Mouse (Mus musculus) urinary bladder, postnatal 14 days (tissue): ENCODE results near the gene Eddm3b.
"Not testable (repeated sequence)": the region's sequence is repeated elsewhere in the genome, so short reads cannot be mapped to it uniquely, and the experiment has no call there.

Source experiments
- DNase-seq: peaks from one replicate; pipeline ENCODE4 v3.0.0; 2021; ENCODE audit warnings: low spot score

Eddm3b gene

GRCm38 (mm10) chr14:51143287-51143686, 29.1 kb downstream of the Eddm3b start:
- DNase-seq: no peak

DNA sequence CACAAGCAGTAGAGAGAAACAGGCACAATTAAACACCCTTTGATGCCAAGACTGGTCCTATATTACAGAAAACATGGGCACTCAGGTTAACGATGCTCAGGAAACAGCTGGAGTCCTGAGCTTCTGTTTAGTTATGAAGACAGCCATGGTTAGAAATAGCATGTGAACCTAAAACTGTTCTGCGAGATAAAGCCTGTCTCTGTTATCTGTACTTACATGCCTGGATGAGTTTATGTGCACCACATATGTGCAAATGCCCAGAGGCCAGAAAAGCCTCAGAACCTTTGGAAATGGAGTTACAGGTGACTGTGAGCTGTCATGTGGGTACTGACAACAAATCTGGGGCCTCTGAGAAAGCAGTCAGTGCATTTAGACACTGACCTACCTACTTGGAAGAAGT, 29.7 kb downstream of the Eddm3b start:
- DNase-seq: no peak

- no peak for DNase-seq
Observed at GRCm38 (mm10) chr14:51144451-51144850, 30.2 kb downstream of the Eddm3b start.

DNA sequence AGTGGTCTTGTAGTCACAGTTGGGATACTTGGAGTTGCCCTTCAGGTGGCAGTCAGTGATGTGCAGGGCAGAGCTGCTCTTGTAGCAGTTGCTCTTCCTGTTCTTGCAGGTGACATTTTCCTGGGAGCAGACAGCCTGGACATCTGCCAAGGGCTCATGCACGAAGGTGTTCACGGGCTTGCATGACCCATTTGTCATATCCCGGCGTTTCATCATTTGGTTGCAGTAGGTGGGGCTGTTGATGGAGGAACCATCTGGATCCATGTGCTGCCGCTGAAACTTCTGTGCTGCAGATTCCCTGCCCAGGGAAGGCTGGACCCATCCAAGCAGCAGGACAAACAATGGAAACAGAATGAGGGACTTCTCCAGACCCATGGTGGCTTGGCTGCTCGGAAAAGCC, 31.3 kb downstream of the Eddm3b start:
- DNase-seq: peak; percentile 54

DNA sequence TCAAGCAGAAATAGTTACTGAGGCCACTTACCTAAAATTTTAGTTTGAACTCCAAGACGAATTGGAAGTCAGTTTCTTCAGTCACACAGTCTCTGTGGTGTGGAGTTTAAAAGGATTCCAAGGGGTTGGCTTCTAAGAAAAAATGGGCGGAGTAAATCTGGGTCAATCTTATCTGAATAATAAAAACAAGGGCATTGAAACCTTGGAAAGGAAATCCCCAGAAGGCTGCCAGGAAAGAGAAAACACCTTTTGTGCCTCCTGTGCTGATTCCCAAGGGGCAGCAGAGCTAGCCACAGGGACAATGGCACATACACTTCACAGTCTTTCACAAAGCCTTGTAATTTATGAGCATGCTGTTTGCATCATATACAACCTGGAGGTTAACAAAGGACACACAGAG, 32.5 kb downstream of the Eddm3b start, which contains the start of gene Rnase1:
TSS of gene Rnase1 (minus strand) at position 101 of the 400 bp plus-strand sequence.
- no peak for DNase-seq

GRCm38 (mm10) chr14:51148006-51148405, 33.8 kb downstream of the Eddm3b start:
- no peak for DNase-seq

DNA sequence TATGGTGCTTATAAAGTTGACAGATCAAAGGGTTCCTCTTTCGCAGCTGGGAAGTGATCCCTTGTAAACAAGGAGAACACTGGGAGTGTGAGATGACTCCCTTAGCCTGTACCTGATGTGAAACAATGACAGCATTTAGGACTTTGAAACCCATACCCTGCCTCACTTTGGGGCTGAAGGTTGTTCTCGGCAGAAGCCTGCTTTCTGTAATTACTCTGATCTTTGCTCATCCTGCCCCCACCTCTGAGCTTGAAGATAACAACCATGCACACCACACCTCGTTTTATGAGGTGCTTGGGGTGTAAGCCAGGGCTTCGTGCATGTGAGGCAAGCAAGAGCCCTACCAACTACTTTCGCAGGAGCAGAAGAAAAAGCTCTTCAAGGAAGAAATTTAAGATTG, 34.9 kb downstream of the Eddm3b start:
- no peak for DNase-seq

DNA sequence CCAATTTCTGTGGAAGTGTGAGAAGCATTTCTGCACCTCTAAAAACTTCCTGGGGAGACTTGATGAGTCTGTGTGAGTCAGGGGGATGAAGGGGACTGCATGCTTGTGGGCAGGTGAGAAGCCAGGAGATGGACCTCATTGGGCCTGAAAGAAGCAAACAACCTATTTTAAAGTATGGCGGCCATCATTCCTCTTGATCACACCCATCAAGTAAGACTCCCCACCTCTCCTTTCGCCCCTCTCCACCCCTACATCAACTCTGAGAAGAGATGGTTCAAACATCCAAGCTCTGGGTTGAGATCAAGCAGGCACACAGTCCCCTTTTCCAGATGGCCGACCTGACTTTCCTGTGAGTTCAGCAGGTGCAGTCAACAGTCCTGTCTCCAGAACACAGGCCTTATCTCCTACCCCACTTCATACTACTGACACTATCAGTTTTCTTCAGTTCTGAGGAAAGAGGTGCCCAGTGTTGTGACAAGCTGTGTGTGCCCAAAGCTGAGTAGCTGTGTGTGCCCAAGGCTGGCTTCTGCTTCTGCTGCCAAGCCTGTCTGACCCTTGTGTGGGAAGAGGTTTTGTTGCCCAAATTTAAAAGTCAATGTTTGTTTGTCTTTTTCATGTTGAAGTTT, 36.1 kb downstream of the Eddm3b start:
- no peak for DNase-seq

GRCm38 (mm10) chr14:51152249-51152870, 38.1 kb downstream of the Eddm3b start:
- no peak for DNase-seq

DNA sequence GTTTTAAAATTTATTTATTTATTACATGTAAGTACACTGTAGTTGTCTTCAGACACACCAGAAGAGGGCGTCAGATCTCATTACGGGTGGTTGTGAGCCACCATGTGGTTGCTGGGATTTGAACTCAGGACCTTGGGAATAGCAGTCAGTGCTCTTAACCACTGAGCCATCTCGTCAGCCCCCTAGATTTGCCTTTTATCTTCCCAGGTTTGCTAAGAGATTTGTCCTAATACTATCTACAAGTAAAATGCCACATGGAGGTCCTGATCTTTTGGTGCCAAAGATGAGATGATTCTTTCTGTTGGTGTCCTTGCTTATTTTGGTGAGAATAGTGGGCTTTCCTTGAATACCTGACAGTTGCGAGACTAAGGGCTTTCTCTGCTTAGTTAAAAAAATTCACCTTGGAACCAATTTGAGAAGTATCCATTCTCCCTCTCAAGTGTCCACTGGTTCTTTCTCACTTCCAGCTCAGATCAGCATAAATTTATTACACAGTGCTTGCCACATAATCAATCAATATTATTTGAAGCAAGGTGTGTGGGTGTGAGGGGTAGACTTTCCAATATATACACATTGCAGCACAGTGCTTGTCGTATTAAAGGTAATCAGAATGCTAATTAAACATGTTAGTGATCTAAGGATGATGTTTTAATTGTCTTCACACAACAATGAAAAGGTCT, 42.0 kb downstream of the Eddm3b start:
- no peak for DNase-seq

GRCm38 (mm10) chr14:51156736-51157068, 42.5 kb downstream of the Eddm3b start:
- DNase-seq: no peak

GRCm38 (mm10) chr14:51157072-51157471, 42.8 kb downstream of the Eddm3b start:
- no peak for DNase-seq

DNA sequence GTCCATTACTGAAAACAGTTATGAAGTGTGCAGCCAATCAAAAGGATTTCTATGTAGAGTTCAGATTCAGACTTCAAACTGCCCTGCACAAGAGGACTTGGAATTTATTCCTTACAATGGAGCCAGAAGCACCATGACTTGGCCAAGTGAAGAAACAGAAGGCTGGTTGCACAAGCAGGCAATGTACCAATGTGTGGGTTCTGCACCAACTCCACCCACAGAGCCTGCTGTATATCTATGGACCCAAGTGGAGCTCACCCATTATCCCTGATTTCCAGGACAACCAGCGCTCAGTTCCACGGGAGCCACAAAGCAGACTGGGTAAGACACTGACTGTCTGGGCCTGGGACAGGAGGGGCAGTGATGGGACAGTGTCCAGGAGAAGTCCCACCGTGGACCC, 47.8 kb downstream of the Eddm3b start, which contains the start of gene Rnase2b:
TSS of gene Rnase2b (plus strand) at position 285 of the 400 bp plus-strand sequence.
- DNase-seq: not testable (repeated sequence)

DNA sequence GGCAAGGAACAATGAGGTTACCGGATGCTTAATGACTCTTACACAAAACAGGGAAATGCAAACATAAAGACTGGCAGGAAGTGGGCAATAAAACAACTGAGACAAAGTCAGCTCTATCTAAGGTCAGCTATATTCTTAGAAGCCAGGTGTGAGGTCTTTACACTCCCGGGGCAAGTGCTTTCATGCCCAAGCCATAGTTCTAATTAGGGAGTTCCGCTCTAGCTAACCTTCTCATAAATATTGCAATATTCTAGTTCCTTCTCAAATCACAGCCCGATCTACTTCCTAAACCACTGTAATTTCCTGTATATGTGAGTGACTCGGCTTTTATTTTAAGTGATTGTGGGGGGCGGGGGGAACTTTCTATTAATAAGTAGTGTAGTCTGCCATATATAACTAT, 49.1 kb downstream of the Eddm3b start:
- DNase-seq: not testable (repeated sequence)

DNA sequence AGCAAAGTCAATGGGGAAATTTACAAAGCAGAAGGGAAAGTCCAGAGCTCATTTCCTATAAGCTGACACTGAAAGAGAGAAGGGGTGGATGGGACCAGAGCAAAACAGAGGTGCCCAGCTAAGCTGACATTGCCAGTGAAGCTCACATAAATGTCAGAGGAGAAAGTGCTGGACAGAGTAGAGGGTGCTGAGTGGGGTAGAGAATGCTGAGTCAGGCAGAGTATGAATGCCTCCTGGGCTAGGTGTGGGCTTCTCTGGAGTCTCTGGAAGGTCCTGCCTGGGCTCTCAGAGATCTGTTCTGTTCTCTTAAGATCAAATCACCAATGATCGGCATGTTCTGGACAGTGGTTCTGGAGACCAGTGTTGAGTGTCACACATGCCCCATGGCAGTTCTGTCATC, 51.2 kb downstream of the Eddm3b start:
- no peak for DNase-seq

- DNase-seq: no peak
Observed at GRCm38 (mm10) chr14:51166068-51166467, 51.8 kb downstream of the Eddm3b start.
